Mouse (Mus musculus): ENCODE measurements at regions not wholly inside any gene's neighbourhood (a gene's known extent, or its start where the extent isn't known, plus 50 kb on each side); places are given as distances from the start of the nearest gene placed in this dataset.

DNA sequence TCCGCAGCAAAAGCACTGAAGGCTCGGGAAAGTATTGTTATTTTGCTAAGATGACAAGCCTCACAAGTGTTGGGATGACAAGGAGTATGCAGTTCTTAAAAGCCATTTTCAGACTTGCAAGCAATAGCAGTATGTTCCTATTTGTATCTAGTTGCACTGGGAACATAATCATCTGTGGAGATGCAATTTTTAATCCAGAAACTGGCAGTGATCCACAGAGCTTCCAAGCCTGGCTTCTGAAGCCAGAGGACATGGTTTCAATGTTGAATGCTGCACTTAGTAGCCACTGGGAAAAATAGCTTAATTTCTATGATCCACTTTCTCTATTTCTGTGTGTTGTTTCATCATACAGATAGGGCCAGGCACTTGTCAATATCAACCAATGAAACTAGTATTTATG, 915.3 kb downstream of the Slc22a22 start:
- Histone ChIP-seq H3K4me2 (ENCODE audit: low read depth) (no peak overlapping the region), H3K27me3 (ENCODE audit: control insufficient read depth, insufficient read depth, insufficient read length) (no peaks in the 10 kb centered on the region), H3K4me3 (no peak overlapping the region), H3ac (ENCODE audit: control insufficient read depth, insufficient read length) (no peak overlapping the region), H3K36me3 (ENCODE audit: control insufficient read depth, insufficient read depth) (no peaks in the 10 kb centered on the region), H3K79me2 (ENCODE audit: control insufficient read depth, insufficient read depth) (no peaks in the 10 kb centered on the region)
- TF ChIP-seq REST (IDR thresholded peaks at IDR 0.05; ENCODE audit: insufficient read depth, insufficient read length) (no peak), POLR2A (IDR thresholded peaks at IDR 0.05; ENCODE audit: insufficient read length, low read depth) (no peak), SRF (IDR thresholded peaks at IDR 0.05; ENCODE audit: control insufficient read depth, insufficient read length, low read depth) (no peak), POLR2AphosphoS2 (IDR thresholded peaks at IDR 0.05; ENCODE audit: insufficient read length, low read depth) (no peak), MAX (IDR thresholded peaks at IDR 0.05; ENCODE audit: low read depth) (no peak), MYOD1 (IDR thresholded peaks at IDR 0.05; ENCODE audit: control insufficient read depth in 1 of 3, insufficient read length in 2 of 3, low read depth in 2 of 3) (no peak), CEBPB (IDR thresholded peaks at IDR 0.05; ENCODE audit: insufficient read depth, poor library complexity, severe bottlenecking) (no peak), E2F4 (IDR thresholded peaks at IDR 0.05; ENCODE audit: insufficient read depth) (no peak), MYOG (IDR thresholded peaks at IDR 0.05; ENCODE audit: control insufficient read depth in 1 of 3, insufficient read depth in 1 of 3, insufficient read length in 2 of 3, low read depth in 2 of 3) (no peak), TCF3 (IDR thresholded peaks at IDR 0.05; ENCODE audit: insufficient read length, low read depth) (no peak), USF1 (IDR thresholded peaks at IDR 0.05; ENCODE audit: low read depth) (no peak), TCF12 (IDR thresholded peaks at IDR 0.05; ENCODE audit: insufficient read depth, poor library complexity, severe bottlenecking) (no peak)

DNA sequence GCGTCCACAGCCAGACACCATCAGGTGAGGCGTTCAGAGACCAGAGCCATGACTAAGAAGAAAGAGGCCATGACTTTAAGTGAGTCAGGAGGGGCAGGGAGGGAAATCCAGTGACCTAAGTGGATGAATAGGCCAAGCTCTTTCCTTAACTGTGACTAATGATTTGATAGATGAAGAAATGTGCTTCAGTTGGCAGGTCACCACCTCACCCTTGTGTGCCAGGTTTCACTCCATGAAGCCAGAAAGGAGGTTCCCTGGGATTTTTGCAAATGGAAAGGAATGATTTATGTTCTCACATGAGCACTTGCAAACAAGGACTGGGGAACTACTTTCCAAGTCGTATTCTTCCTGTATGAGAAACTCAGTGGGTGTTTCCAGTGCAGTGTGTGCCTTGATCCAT, 923.0 kb downstream of the Slc22a22 start:
- TF ChIP-seq USF1 (IDR thresholded peaks at IDR 0.05; ENCODE audit: low read depth) = no peak
- no peak for TF ChIP-seq MYOD1 (IDR thresholded peaks at IDR 0.05; ENCODE audit: control insufficient read depth in 1 of 3, insufficient read length in 2 of 3, low read depth in 2 of 3)
- TF ChIP-seq MAX (IDR thresholded peaks at IDR 0.05; ENCODE audit: low read depth) = no peak
- no peak for TF ChIP-seq E2F4 (IDR thresholded peaks at IDR 0.05; ENCODE audit: insufficient read depth)
- TF ChIP-seq TCF12 (IDR thresholded peaks at IDR 0.05; ENCODE audit: insufficient read depth, poor library complexity, severe bottlenecking) = no peak
- no peak for TF ChIP-seq POLR2AphosphoS2 (IDR thresholded peaks at IDR 0.05; ENCODE audit: insufficient read length, low read depth)
- TF ChIP-seq MYOG (IDR thresholded peaks at IDR 0.05; ENCODE audit: control insufficient read depth in 1 of 3, insufficient read depth in 1 of 3, insufficient read length in 2 of 3, low read depth in 2 of 3) = no peak
- no peak for TF ChIP-seq SRF (IDR thresholded peaks at IDR 0.05; ENCODE audit: control insufficient read depth, insufficient read length, low read depth)
- TF ChIP-seq CEBPB (IDR thresholded peaks at IDR 0.05; ENCODE audit: insufficient read depth, poor library complexity, severe bottlenecking) = no peak
- no peak for TF ChIP-seq TCF3 (IDR thresholded peaks at IDR 0.05; ENCODE audit: insufficient read length, low read depth)
- TF ChIP-seq POLR2A (IDR thresholded peaks at IDR 0.05; ENCODE audit: insufficient read length, low read depth) = no peak
- TF ChIP-seq REST (IDR thresholded peaks at IDR 0.05; ENCODE audit: insufficient read depth, insufficient read length) = no peak
- H3K27me3 ChIP-seq (ENCODE audit: control insufficient read depth, insufficient read depth, insufficient read length) = no peaks in the 10 kb centered on the region
- H3ac ChIP-seq (ENCODE audit: control insufficient read depth, insufficient read length) = no peak overlapping the region
- H3K4me3 ChIP-seq = no peak overlapping the region
- H3K4me2 ChIP-seq (ENCODE audit: low read depth) = no peak overlapping the region
- no peaks in the 10 kb centered on the region for H3K79me2 ChIP-seq (ENCODE audit: control insufficient read depth, insufficient read depth)
- H3K36me3 ChIP-seq (ENCODE audit: control insufficient read depth, insufficient read depth) = no peaks in the 10 kb centered on the region

DNA sequence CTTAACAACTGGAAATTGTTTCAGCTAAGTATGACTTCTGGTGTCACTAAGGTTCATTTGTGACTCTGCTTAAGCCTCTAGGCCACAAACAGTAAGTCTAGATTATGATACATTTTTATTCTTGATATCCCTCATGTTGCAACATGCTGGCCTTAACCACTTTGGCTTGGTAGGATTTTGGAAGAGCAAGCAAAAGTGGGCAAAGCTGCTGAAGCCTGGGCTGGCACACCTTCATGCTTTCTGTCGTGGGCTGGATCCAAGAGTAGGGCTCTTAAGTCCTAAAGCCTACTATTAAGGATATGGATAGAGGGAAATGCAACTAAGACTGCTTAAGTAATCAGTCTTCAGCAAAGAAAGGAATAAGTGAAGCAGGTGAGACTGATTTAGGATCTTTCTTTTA, 923.6 kb downstream of the Slc22a22 start:
- H3K79me2 ChIP-seq (ENCODE audit: control insufficient read depth, insufficient read depth) = no peaks in the 10 kb centered on the region
- no peaks in the 10 kb centered on the region for H3K27me3 ChIP-seq (ENCODE audit: control insufficient read depth, insufficient read depth, insufficient read length)
- TF ChIP-seq MYOG (IDR thresholded peaks at IDR 0.05; ENCODE audit: control insufficient read depth in 1 of 3, insufficient read depth in 1 of 3, insufficient read length in 2 of 3, low read depth in 2 of 3) = no peak
- no peaks in the 10 kb centered on the region for H3K36me3 ChIP-seq (ENCODE audit: control insufficient read depth, insufficient read depth)
- no peak overlapping the region for H3K4me3 ChIP-seq
- H3K4me2 ChIP-seq (ENCODE audit: low read depth) = no peak overlapping the region
- no peak overlapping the region for H3ac ChIP-seq (ENCODE audit: control insufficient read depth, insufficient read length)

DNA sequence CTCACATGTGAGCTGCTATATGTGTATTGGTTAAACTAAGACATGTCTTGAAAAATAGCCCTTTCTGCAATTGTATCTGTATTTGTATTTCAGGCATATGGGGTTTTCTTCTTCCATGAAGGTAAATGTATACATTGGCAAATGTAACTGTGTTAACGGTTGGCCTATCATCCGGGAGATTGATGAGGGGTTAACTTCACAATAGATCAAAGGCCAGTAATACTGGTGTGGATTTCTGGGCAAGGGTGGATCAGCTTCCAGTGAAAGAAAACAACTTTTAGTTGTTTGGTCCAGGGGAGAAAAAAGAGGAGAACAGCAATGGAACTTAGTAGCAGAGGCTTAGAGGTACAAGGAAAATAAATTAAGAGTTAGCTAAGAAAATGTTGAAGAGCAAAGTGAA, 945.9 kb downstream of the Slc22a22 start:
- Histone ChIP-seq H3K79me2 (ENCODE audit: control insufficient read depth, insufficient read depth) (no peaks in the 10 kb centered on the region), H3K27me3 (ENCODE audit: control insufficient read depth, insufficient read depth, insufficient read length) (no peaks in the 10 kb centered on the region), H3K36me3 (ENCODE audit: control insufficient read depth, insufficient read depth) (no peaks in the 10 kb centered on the region), H3K4me2 (ENCODE audit: low read depth) (no peak overlapping the region), H3K4me3 (no peak overlapping the region), H3ac (ENCODE audit: control insufficient read depth, insufficient read length) (no peak overlapping the region)
- TF ChIP-seq REST (IDR thresholded peaks at IDR 0.05; ENCODE audit: insufficient read depth, insufficient read length) = no peak
- no peak for TF ChIP-seq POLR2AphosphoS2 (IDR thresholded peaks at IDR 0.05; ENCODE audit: insufficient read length, low read depth)
- TF ChIP-seq MAX (IDR thresholded peaks at IDR 0.05; ENCODE audit: low read depth) = no peak
- no peak for TF ChIP-seq POLR2A (IDR thresholded peaks at IDR 0.05; ENCODE audit: insufficient read length, low read depth)
- no peak for TF ChIP-seq MYOG (IDR thresholded peaks at IDR 0.05; ENCODE audit: control insufficient read depth in 1 of 3, insufficient read depth in 1 of 3, insufficient read length in 2 of 3, low read depth in 2 of 3)
- TF ChIP-seq USF1 (IDR thresholded peaks at IDR 0.05; ENCODE audit: low read depth) = no peak
- no peak for TF ChIP-seq TCF3 (IDR thresholded peaks at IDR 0.05; ENCODE audit: insufficient read length, low read depth)
- no peak for TF ChIP-seq MYOD1 (IDR thresholded peaks at IDR 0.05; ENCODE audit: control insufficient read depth in 1 of 3, insufficient read length in 2 of 3, low read depth in 2 of 3)
- no peak for TF ChIP-seq SRF (IDR thresholded peaks at IDR 0.05; ENCODE audit: control insufficient read depth, insufficient read length, low read depth)
- no peak for TF ChIP-seq TCF12 (IDR thresholded peaks at IDR 0.05; ENCODE audit: insufficient read depth, poor library complexity, severe bottlenecking)
- TF ChIP-seq E2F4 (IDR thresholded peaks at IDR 0.05; ENCODE audit: insufficient read depth) = no peak
- TF ChIP-seq CEBPB (IDR thresholded peaks at IDR 0.05; ENCODE audit: insufficient read depth, poor library complexity, severe bottlenecking) = no peak

DNA sequence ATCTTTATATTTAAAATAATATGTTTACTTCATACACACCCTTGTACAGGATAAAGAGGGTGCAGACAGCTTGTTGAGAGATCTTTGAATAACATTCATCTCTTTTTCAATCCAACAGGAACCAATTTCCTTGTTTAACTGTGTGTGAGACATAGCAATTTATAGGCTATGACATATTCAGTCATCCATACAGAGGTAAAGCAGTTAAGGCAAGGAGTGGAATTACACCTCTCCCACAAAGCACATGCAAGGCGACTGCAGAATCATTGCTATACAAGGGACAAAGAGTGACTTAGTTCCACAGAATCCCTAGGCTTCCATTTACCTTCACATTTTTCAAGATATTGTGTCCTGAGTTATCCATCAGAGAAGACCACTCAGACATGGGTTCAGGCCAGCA, 959.0 kb downstream of the Slc22a22 start:
- no peaks in the 10 kb centered on the region for H3K36me3 ChIP-seq (ENCODE audit: control insufficient read depth, insufficient read depth)
- H3K79me2 ChIP-seq (ENCODE audit: control insufficient read depth, insufficient read depth) = no peaks in the 10 kb centered on the region
- no peak overlapping the region for H3ac ChIP-seq (ENCODE audit: control insufficient read depth, insufficient read length)
- H3K4me3 ChIP-seq = no peak overlapping the region
- TF ChIP-seq POLR2A (IDR thresholded peaks at IDR 0.05; ENCODE audit: insufficient read length, low read depth) (no peak), CEBPB (IDR thresholded peaks at IDR 0.05; ENCODE audit: insufficient read depth, poor library complexity, severe bottlenecking) (no peak), E2F4 (IDR thresholded peaks at IDR 0.05; ENCODE audit: insufficient read depth) (no peak), MAX (IDR thresholded peaks at IDR 0.05; ENCODE audit: low read depth) (no peak), TCF3 (IDR thresholded peaks at IDR 0.05; ENCODE audit: insufficient read length, low read depth) (no peak), POLR2AphosphoS2 (IDR thresholded peaks at IDR 0.05; ENCODE audit: insufficient read length, low read depth) (no peak), MYOG (IDR thresholded peaks at IDR 0.05; ENCODE audit: control insufficient read depth in 1 of 3, insufficient read depth in 1 of 3, insufficient read length in 2 of 3, low read depth in 2 of 3) (no peak), REST (IDR thresholded peaks at IDR 0.05; ENCODE audit: insufficient read depth, insufficient read length) (no peak), TCF12 (IDR thresholded peaks at IDR 0.05; ENCODE audit: insufficient read depth, poor library complexity, severe bottlenecking) (no peak)
- no peaks in the 10 kb centered on the region for H3K27me3 ChIP-seq (ENCODE audit: control insufficient read depth, insufficient read depth, insufficient read length)
- H3K4me2 ChIP-seq (ENCODE audit: low read depth) = no peak overlapping the region
